Mouse (Mus musculus): ENCODE measurements around the gene Gm20388. TPM values are rescaled to one million over a fixed set of nuclear protein-coding genes. Genes with fewer than 3 reads are reported as not detected.

Gm20388 gene
- total RNA-seq, 1 experiment = 27.0 TPM

DNA sequence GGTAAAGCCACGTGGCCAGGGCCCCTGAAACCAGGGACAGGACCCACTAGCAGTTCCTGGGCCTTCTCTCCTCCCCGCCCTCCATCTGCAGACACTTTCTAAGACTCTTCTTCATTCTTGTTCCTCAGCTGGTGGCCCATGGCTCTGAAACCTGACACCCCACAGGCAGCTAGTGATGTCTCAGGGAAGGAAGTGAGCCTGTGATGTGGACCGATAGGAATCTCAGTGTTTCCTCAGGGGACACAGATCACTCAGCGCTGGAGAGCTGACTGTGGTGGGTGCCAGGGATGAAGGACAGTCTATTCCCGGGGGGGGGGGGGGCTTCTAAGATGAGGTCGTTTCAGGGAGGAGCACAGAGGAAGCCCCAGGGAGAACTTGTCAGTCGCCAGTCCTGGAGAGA, 1318.9 kb downstream of the Gm20388 start:
- in situ Hi-C loops (cut with MboI; ENCODE audit: low sequenced_read_pairs in 2 of 2, unreplicated experiment in 2 of 2) = no loop called here
- no peak for DNase-seq (ENCODE audit: low read depth, low spot score)
- no peaks in the 10 kb centered on the region for H3K36me3 ChIP-seq (ENCODE audit: control insufficient read depth, insufficient read depth, low read length, poor library complexity, severe bottlenecking)
- H3K4me1 ChIP-seq (ENCODE audit: control insufficient read depth in 2 of 2, insufficient read depth in 2 of 2, low read length in 2 of 2, poor library complexity in 1 of 2) = peaks cover 0 to 6% of the 10 kb centered on the region in 2 experiments; a peak in 1 of 4 replicates
- no peak overlapping the region for H3K27ac ChIP-seq (ENCODE audit: insufficient read depth, low read depth, low read length, poor library complexity, severe bottlenecking)
- no peak overlapping the region for H3K9ac ChIP-seq (ENCODE audit: insufficient read depth, low read depth, low read length, poor library complexity, severe bottlenecking)
- H3K9me3 ChIP-seq (ENCODE audit: control insufficient read depth, insufficient read depth, low read depth, low read length) = no peaks in the 10 kb centered on the region
- no peak for TF ChIP-seq MAFK (IDR thresholded peaks at IDR 0.05; ENCODE audit: insufficient read depth, low read depth, low read length)
- TF ChIP-seq ZC3H11A (IDR thresholded peaks at IDR 0.05; ENCODE audit: borderline replicate concordance, low read depth, low read length) = no peak
- no peak for TF ChIP-seq CHD2 (IDR thresholded peaks at IDR 0.05; ENCODE audit: low read depth, low read length)
- no peak for TF ChIP-seq HCFC1 (IDR thresholded peaks at IDR 0.05; ENCODE audit: borderline replicate concordance, insufficient read depth, low read length)
- TF ChIP-seq ZNF384 (IDR thresholded peaks at IDR 0.05; ENCODE audit: low read depth, low read length) = no peak
- H3K4me3 ChIP-seq (ENCODE audit: insufficient read depth in 1 of 2, low read depth in 1 of 2, low read length in 2 of 2, poor library complexity in 1 of 2, severe bottlenecking in 1 of 2) = no peak overlapping the region

DNA sequence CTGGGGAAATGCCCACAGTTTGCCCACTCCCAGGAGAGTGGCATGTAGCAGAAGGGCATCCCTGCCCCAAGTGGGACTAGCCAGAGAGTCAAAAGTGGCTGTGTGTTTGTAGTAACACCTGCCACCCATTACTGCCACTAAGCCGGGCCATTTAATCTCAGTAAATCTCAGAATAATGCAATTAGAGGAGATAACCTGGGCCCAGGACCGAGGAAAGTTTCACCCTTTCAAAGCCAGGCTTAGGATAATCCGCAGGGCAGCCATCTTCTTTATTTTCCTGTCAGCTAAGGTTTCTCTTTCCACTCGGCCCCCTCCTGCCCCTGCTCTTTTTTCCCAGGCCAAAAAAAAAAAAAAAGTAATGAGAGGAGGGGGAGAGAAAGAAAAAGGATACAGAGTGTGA, 1322.6 kb downstream of the Gm20388 start:
- H3K4me1 ChIP-seq (ENCODE audit: control insufficient read depth in 2 of 2, insufficient read depth in 2 of 2, low read length in 2 of 2, poor library complexity in 1 of 2) = peaks cover 0 to 4% of the 10 kb centered on the region in 2 experiments; a peak in 1 of 4 replicates
- in situ Hi-C loops (cut with MboI; ENCODE audit: low sequenced_read_pairs in 2 of 2, unreplicated experiment in 2 of 2) = no loop called here
- no peak for TF ChIP-seq HCFC1 (IDR thresholded peaks at IDR 0.05; ENCODE audit: borderline replicate concordance, insufficient read depth, low read length)
- no peak for TF ChIP-seq MAFK (IDR thresholded peaks at IDR 0.05; ENCODE audit: insufficient read depth, low read depth, low read length)
- no peak for TF ChIP-seq ZC3H11A (IDR thresholded peaks at IDR 0.05; ENCODE audit: borderline replicate concordance, low read depth, low read length)
- TF ChIP-seq ZNF384 (IDR thresholded peaks at IDR 0.05; ENCODE audit: low read depth, low read length) = no peak
- TF ChIP-seq CHD2 (IDR thresholded peaks at IDR 0.05; ENCODE audit: low read depth, low read length) = no peak
- no peaks in the 10 kb centered on the region for H3K9me3 ChIP-seq (ENCODE audit: control insufficient read depth, insufficient read depth, low read depth, low read length)
- no peak overlapping the region for H3K27ac ChIP-seq (ENCODE audit: insufficient read depth, low read depth, low read length, poor library complexity, severe bottlenecking)
- H3K36me3 ChIP-seq (ENCODE audit: control insufficient read depth, insufficient read depth, low read length, poor library complexity, severe bottlenecking) = no peaks in the 10 kb centered on the region
- no peak for DNase-seq (ENCODE audit: low read depth, low spot score)
- no peak overlapping the region for H3K4me3 ChIP-seq (ENCODE audit: insufficient read depth in 1 of 2, low read depth in 1 of 2, low read length in 2 of 2, poor library complexity in 1 of 2, severe bottlenecking in 1 of 2)
- no peak overlapping the region for H3K9ac ChIP-seq (ENCODE audit: insufficient read depth, low read depth, low read length, poor library complexity, severe bottlenecking)

GRCm38 (mm10) chr8:121234915-121235314, 1324.3 kb downstream of the Gm20388 start:
- Histone ChIP-seq H3K4me3 (ENCODE audit: insufficient read depth in 1 of 2, low read depth in 1 of 2, low read length in 2 of 2, poor library complexity in 1 of 2, severe bottlenecking in 1 of 2) (no peak overlapping the region), H3K9me3 (ENCODE audit: control insufficient read depth, insufficient read depth, low read depth, low read length) (no peaks in the 10 kb centered on the region), H3K9ac (ENCODE audit: insufficient read depth, low read depth, low read length, poor library complexity, severe bottlenecking) (no peak overlapping the region), H3K4me1 (ENCODE audit: control insufficient read depth in 2 of 2, insufficient read depth in 2 of 2, low read length in 2 of 2, poor library complexity in 1 of 2) (no peaks in the 10 kb centered on the region), H3K36me3 (ENCODE audit: control insufficient read depth, insufficient read depth, low read length, poor library complexity, severe bottlenecking) (no peaks in the 10 kb centered on the region), H3K27ac (ENCODE audit: insufficient read depth, low read depth, low read length, poor library complexity, severe bottlenecking) (no peak overlapping the region)
- in situ Hi-C loops (cut with MboI; ENCODE audit: low sequenced_read_pairs in 2 of 2, unreplicated experiment in 2 of 2) = no loop called here
- TF ChIP-seq ZC3H11A (IDR thresholded peaks at IDR 0.05; ENCODE audit: borderline replicate concordance, low read depth, low read length) (no peak), MAFK (IDR thresholded peaks at IDR 0.05; ENCODE audit: insufficient read depth, low read depth, low read length) (no peak), CHD2 (IDR thresholded peaks at IDR 0.05; ENCODE audit: low read depth, low read length) (no peak), ZNF384 (IDR thresholded peaks at IDR 0.05; ENCODE audit: low read depth, low read length) (no peak), HCFC1 (IDR thresholded peaks at IDR 0.05; ENCODE audit: borderline replicate concordance, insufficient read depth, low read length) (no peak)
- no peak for DNase-seq (ENCODE audit: low read depth, low spot score)

DNA sequence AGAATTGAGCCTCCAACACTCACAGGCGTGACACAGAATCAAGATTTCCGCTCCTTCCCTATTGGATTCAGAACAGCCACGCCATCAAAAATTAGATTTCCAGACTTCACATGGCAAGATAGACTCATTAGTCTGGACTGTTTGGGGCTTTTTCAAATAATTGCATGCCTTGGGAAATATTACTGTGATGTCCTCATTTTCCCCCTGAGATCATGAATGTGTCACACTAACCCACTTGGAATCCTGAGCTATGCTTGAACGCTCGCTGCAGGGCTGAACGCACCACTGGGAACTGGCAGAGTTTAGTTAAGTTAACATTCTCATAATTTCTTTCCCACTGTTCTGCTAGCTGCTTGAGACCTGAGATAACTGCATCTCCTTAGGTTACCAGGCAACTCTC, 1329.0 kb downstream of the Gm20388 start:
- in situ Hi-C loops (cut with MboI; ENCODE audit: low sequenced_read_pairs in 2 of 2, unreplicated experiment in 2 of 2) = no loop called here
- H3K4me1 ChIP-seq (ENCODE audit: control insufficient read depth in 2 of 2, insufficient read depth in 2 of 2, low read length in 2 of 2, poor library complexity in 1 of 2) = no peaks in the 10 kb centered on the region
- no peak overlapping the region for H3K27ac ChIP-seq (ENCODE audit: insufficient read depth, low read depth, low read length, poor library complexity, severe bottlenecking)
- no peak overlapping the region for H3K4me3 ChIP-seq (ENCODE audit: insufficient read depth in 1 of 2, low read depth in 1 of 2, low read length in 2 of 2, poor library complexity in 1 of 2, severe bottlenecking in 1 of 2)
- no peaks in the 10 kb centered on the region for H3K9me3 ChIP-seq (ENCODE audit: control insufficient read depth, insufficient read depth, low read depth, low read length)
- no peak for DNase-seq (ENCODE audit: low read depth, low spot score)
- H3K36me3 ChIP-seq (ENCODE audit: control insufficient read depth, insufficient read depth, low read length, poor library complexity, severe bottlenecking) = no peaks in the 10 kb centered on the region
- TF ChIP-seq ZC3H11A (IDR thresholded peaks at IDR 0.05; ENCODE audit: borderline replicate concordance, low read depth, low read length) = no peak
- TF ChIP-seq CHD2 (IDR thresholded peaks at IDR 0.05; ENCODE audit: low read depth, low read length) = no peak
- no peak for TF ChIP-seq HCFC1 (IDR thresholded peaks at IDR 0.05; ENCODE audit: borderline replicate concordance, insufficient read depth, low read length)
- no peak for TF ChIP-seq MAFK (IDR thresholded peaks at IDR 0.05; ENCODE audit: insufficient read depth, low read depth, low read length)
- no peak for TF ChIP-seq ZNF384 (IDR thresholded peaks at IDR 0.05; ENCODE audit: low read depth, low read length)
- no peak overlapping the region for H3K9ac ChIP-seq (ENCODE audit: insufficient read depth, low read depth, low read length, poor library complexity, severe bottlenecking)
